Mouse (Mus musculus): ENCODE measurements around the gene Aadacl2.

- TF ChIP-seq CTCF (IDR thresholded peaks at IDR 0.05) (no peak), POLR2A (IDR thresholded peaks at IDR 0.05; ENCODE audit: insufficient read depth, low read depth, low read length) (no peak)
These were observed 51.2 kb downstream of the Aadacl2 start for GRCm38 (mm10) chr3:60057809-60058082.

Data from heart, adult 2 months (tissue).